Mouse (Mus musculus) large intestine, adult 2 months (tissue): ENCODE data around the gene Col11a2. TPM values are rescaled to one million over a fixed set of nuclear protein-coding genes. Genes with fewer than 3 reads are reported as not detected.

Experiments
- DNase-seq: peaks from one replicate; pipeline ENCODE4 v3.0.0-alpha.2; 2012; ENCODE audit warnings: low read depth, low spot score
- WGBS: fragments of 180-500 bp; shearing (Covaris S2); methylation state at CpG from one replicate; pipeline ENCODE4 v1.1.7; 2018; 5-methylcytosine and 5-hydroxymethylcytosine counted together
- polyA plus RNA-seq: library from polyadenylated mRNA; depleted of rRNA; stranded (reverse); fragments of >200 nt; gene quantifications from 2 replicates; pipeline ENCODE4 v1.2.3, GENCODE M21; 2012

The Col11a2 gene
- polyA plus RNA-seq, 1 experiment = 0.60 TPM

GRCm38 (mm10) chr17:34024861-34025755, 14.1 kb upstream of the Col11a2 start:
- 2% methylated on average over 57 of the region's 57 CpGs for WGBS
- DNase-seq = no peak

- 60% methylated on average over 7 of the region's 7 CpGs for WGBS
- no peak for DNase-seq
These were observed 13.5 kb upstream of the Col11a2 start for GRCm38 (mm10) chr17:34025756-34026151.

GRCm38 (mm10) chr17:34026221-34026620, 13.0 kb upstream of the Col11a2 start:
- no peak for DNase-seq
- whole genome bisulfite sequencing = 68% methylated on average over 2 of the region's 2 CpGs

DNA sequence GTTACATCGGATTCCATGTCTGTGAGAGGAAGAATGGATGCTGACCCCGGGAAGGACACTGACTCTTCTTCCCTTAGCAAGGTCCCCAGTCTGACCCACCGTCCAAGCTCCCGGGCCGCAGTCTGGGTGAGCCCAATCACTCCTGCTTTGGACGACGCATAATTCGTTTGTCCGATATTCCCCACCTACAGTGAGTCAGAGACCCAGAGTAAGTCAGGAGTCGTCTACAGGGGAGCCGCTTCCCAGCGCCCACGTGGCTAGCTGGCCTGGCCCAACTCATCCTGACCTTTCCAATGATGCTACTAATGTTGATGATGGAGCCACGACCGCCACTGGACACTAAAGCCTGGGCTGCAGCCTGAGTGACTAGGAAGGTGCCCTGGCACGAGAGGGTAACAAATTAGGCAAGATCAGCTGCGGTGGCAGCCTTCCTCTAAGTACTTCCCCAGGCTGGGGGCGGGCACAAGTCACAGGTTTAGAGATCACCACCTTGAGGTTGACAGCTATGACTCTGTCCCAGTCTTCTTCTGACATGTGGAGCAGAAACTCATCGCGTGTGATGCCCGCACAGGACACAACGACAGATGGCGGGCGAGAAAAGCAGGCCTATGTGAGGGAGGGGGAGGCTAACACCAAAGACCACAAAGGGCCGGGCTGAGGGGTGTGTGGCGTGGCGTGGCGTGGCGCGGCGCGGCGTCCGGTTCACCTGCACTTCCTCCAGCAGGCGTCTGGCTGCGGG, 12.2 kb upstream of the Col11a2 start:
- WGBS = 16% methylated on average over 36 of the region's 36 CpGs
- no peak for DNase-seq

GRCm38 (mm10) chr17:34027656-34028223, 11.5 kb upstream of the Col11a2 start, which contains the start of gene H2-Ke6:
TSS of gene H2-Ke6 (minus strand) at chr17:34028060.
- peak; percentile 58 for DNase-seq
- WGBS = under 1% methylated on average over 49 of the region's 49 CpGs

DNA sequence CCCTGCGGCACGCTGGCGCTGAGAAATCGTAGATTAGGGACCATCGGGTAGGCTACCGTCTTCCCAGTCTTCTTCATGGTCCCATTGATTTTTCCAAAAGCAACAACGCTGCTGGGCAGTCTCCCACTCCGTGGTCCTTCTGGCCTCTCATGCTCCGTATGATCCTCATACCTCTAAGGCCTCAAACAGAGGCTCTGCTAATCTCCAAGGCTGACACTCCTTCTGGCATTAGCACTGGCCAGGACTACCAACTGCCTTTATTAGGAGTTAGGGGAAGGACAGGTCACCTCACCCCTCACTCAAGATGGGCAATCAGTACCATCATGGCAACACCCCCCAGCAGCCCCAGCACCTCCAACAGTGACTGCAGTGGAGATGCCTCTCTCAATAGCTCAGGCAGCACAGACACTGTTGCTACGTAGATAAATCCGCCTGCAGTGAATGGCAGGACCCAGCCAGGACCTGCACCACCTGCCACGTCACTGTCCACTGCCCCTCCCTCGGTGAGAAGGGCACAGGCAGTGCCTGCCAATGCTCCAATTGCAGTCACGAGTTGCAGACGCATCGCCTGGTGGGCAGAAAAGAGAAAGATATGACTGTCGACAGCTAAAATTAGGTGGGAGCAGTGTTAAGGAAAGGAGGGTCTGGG, 10.6 kb upstream of the Col11a2 start:
- WGBS = 85% methylated on average over 17 of the region's 17 CpGs
- no peak for DNase-seq

GRCm38 (mm10) chr17:34029150-34029889, 9.9 kb upstream of the Col11a2 start:
- DNase-seq = no peak
- WGBS = 86% methylated on average over 18 of the region's 18 CpGs

DNA sequence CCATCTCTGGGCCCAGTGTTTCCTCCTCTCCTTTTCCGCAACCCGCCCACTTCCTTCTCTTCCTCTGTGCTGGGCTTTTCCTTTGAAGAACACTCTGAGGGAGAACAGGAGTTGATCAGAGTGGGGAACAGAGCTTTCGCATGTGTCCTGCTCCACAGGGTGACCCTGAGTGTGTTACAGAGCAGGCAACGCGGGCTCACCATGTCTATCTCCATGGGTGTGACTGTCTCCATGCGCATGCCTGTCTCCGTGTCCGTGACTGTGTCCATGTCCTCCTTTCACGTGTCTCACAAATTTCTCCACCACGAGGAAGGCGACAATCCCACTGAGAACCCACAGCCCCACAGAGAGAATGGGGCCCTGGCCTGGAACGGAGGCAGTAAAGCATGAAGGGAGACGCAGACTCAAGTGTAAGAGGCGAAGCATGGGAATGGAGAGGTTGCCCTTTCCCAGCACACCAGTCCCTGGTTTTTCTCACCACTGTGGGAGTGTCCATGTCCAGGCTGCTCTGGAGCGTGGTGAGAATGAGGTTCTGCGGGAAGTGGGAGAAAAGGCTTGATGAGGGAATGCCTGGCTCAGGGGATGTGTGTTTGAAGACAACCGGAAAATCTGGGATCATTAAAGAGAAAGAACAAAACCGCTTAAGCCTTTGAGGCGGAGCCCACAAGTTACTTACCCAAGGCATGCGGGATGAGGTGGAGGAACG, 9.2 kb upstream of the Col11a2 start:
- WGBS = 75% methylated on average over 21 of the region's 21 CpGs
- no peak for DNase-seq

GRCm38 (mm10) chr17:34030861-34031326, 8.3 kb upstream of the Col11a2 start:
- WGBS = 2% methylated on average over 20 of the region's 20 CpGs
- no peak for DNase-seq

DNA sequence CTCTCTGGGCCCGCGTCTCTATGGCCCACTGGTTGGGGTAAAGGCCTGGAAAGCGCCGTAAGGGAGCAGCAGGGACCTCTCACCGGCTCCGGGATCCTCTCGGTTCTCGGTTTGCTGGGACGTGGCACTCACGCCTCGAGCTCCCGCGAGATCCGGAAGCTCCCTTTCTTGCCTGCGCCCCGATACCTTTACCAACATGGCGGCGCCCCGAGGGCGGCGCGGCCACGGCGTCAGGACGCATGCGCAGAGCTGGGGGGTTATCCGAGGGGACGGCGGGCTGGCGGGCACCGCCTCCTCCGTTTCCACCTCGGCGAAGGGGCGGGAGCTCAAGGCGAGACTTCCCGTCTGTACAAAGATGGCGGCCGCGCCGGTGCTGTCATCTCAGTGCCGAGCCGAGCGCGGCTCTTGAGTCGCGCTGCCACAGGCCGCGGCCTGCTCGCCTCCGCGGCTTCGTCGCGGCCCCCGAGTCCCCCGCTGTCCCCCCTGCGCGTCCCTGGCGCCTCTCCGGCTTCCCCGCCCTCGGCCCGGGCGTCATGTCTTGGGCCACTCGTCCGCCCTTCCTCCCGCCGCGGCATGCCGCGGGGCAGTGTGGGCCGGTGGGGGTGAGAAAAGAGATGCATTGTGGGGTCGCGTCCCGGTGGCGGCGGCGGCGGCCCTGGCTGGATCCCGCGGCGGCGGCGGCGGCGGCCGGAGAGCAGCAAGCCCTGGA, 7.6 kb upstream of the Col11a2 start, which contains the start of the genes Slc39a7 and Rxrb:
Gene Slc39a7 (minus strand): TSS at position 218 of the 709 bp plus-strand sequence.
Gene Rxrb (plus strand): TSS at position 348 of the 709 bp plus-strand sequence.
- DNase-seq = peak; percentile 84
- under 1% methylated on average over 88 of the region's 88 CpGs for WGBS

DNA sequence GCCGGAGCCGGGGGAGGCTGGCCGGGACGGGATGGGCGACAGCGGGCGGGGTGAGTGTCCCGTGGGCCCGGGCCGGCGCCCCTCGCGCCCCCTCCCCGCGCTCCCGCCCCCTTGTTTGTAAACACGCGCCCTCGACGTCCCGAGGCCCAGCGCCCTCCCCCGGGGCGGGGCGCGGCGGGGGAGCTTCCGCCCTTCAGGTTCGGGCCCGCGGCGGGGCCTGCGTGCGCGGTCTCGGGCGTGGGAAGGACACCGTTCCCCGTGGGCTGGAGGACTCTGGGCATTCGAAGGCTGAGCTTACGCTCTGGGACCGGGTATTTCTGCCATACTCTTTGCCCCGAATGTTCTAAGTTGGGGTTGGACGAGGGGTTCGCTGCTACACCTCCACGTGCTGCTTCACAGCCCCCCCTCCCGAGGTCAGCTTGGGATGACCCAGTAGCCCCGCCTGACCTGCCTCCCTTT, 7.0 kb upstream of the Col11a2 start:
- 1% methylated on average over 37 of the region's 48 CpGs for WGBS
- DNase-seq = no peak

DNA sequence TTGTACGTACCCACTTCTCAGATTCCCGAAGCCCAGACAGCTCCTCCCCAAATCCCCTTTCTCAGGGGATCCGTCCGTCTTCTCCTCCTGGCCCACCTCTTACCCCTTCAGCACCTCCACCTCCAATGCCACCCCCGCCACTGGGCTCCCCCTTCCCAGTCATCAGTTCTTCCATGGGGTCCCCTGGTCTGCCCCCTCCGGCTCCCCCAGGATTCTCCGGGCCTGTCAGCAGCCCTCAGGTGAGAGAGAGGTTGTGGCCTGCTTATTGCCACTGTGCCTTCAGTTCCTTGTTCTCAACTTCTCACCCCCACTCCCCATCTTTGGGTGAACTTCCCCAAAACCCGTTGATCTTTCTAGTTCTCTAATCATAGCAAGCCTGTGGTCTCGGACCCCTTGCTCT, 6.4 kb upstream of the Col11a2 start:
- DNase-seq = no peak
- WGBS = 29% methylated on average over 9 of the region's 9 CpGs

- WGBS = 92% methylated on average over 9 of the region's 9 CpGs
- DNase-seq = no peak
These were observed 5.8 kb upstream of the Col11a2 start for GRCm38 (mm10) chr17:34033441-34033840.

DNA sequence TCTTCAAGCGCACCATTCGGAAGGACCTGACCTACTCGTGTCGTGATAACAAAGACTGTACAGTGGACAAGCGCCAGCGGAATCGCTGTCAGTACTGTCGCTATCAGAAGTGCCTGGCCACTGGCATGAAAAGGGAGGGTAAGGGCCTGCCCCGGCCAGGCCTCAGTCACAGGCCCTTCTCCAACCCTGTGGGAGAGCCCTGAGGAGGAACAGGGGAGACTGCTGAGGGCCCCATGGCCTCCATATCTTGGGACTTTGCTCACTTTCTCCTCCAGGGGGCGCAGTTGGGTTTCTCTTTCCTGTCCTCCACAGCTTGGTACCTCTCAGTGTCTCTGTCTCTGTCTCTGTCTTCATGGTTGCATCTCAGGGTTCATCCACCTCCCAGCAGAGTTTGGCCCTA, 5.2 kb upstream of the Col11a2 start:
- 76% methylated on average over 10 of the region's 10 CpGs for whole genome bisulfite sequencing
- DNase-seq = no peak

GRCm38 (mm10) chr17:34035517-34035916, 3.7 kb upstream of the Col11a2 start:
- WGBS = 92% methylated on average over 9 of the region's 9 CpGs
- DNase-seq = no peak

DNA sequence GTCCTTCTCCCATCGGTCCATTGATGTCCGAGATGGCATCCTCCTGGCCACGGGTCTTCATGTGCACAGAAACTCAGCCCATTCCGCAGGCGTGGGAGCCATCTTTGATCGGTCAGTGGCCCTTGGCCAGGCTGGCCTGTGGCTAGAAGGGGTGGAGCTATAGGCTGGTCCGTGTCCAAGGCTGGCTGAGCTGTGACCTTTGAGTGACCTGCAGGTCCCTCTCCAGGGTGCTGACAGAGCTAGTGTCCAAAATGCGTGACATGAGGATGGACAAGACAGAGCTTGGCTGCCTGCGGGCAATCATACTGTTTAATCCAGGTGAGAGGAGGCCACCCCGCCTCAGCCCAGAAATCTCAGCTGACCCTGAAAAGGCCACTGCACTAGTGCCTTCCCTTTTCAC, 2.6 kb upstream of the Col11a2 start:
- 85% methylated on average over 10 of the region's 10 CpGs for WGBS
- DNase-seq = no peak

DNA sequence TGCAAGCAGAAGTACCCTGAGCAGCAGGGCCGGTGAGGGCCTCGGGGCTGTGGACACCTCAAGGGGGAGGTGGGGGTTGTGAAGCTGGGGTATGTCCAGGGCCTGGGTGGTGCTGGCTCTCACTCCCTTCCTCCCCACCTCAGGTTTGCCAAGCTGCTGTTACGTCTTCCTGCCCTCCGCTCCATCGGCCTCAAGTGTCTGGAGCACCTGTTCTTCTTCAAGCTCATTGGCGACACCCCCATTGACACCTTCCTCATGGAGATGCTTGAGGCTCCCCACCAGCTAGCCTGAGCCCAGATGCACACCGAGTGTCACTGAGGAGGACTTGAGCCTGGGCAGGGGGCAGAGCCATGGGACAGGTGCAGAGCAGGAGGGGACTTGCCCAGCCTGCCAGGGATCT, 2.0 kb upstream of the Col11a2 start:
- WGBS = 84% methylated on average over 7 of the region's 7 CpGs
- no peak for DNase-seq

- WGBS = 10% methylated on average over 21 of the region's 21 CpGs
- DNase-seq = no peak
These were observed 797 bp upstream of the Col11a2 start for GRCm38 (mm10) chr17:34038440-34038839.
